Mouse (Mus musculus): ENCODE results near the gene Jph4.
A peak's percentile ranks its signal among the peaks of the same experiment; 100 is the strongest.

The Jph4 gene

DNA sequence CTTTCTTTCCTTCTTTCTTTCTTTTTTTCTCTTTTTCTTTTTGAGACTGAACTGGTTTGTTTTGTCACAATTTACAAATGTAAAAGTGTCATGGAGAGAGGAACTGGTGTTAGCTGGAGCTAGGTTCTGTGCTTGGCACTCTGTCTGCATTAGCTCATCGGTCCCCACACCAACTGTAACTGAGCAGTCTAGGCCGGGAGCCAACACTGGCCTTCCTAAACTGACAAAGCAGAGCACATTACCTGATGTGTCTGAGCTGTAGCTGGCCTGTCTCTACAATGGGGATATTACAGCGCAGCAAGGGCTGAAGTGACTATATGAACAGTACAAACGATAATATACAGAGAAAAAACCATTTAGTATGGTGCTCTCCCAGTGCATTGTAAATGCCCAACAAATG, 2.1 kb upstream of the Jph4 start:
- no peak for DNase-seq (ENCODE audit: low spot score in 2 of 2)

DNA sequence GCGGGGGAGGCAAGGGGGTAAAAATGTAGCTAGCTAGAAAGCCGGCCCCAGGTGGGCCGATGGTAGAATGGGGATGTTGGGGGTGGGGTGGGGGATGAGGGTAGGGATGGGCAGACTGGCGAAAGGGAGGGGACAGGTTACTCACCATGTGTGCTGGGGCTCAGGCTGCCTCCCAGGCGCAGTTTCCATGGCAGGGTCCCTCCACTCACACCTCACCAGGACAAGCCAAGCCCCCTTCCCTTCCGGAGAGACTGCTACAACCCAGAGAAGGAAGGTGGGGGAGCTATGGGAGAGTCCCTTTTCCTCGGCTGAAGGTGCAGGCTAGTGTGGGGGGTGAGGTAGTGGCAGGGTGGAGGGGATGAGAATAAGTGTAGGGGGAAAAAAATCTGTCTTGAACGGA, 889 bp downstream of the Jph4 start:
- DNase-seq (ENCODE audit: low spot score in 2 of 2) = peak in 1 of 2 experiments; percentile 40

DNA sequence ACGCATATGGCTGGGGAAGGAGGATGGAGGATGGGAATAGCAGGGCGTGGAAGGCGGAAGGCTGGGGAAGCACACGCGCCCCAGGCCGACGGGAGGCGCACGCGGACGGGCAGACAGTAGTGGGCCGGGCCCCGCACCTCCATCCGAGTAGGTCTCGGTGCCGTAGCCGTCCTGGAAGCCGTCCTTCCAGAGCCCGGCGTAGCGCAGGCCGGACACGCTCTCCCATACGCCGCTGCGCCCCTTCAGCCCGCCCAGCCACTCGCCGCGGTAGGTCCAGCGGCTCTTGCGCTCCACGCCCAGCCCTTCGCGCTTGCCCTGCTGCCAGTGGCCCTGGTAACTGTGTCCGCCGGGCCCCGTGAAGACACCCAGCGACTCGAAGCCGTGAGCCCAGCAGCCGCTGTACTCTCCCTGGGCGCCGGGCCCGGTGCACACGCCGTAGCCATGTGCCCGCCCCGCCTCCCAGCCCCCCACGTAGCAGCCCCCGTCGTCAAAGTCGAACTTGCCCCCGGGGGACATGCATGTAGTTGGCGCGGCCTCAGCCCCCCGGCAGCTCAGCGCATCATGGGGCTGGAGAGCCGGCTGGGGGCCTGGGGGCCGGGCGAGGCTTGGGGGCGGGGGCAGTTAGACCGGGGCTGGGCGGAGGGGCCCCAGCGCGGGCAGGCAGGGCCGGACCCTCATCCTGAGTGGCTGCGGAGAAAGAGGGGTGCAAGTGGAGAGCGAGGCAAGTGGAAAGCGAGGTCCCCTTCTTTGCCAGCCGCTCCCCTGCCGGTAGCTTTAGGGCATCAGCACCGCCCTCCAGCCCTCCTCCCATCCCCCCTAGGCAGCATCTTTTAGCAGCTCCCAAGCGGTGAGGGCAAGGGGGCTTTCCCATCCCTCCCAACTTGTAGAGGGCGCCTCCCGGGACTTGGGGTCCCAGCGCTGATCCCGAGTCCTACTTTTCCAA, 1.7 kb downstream of the Jph4 start:
- DNase-seq (ENCODE audit: low spot score in 2 of 2) = peak; percentile 60 to 64

DNA sequence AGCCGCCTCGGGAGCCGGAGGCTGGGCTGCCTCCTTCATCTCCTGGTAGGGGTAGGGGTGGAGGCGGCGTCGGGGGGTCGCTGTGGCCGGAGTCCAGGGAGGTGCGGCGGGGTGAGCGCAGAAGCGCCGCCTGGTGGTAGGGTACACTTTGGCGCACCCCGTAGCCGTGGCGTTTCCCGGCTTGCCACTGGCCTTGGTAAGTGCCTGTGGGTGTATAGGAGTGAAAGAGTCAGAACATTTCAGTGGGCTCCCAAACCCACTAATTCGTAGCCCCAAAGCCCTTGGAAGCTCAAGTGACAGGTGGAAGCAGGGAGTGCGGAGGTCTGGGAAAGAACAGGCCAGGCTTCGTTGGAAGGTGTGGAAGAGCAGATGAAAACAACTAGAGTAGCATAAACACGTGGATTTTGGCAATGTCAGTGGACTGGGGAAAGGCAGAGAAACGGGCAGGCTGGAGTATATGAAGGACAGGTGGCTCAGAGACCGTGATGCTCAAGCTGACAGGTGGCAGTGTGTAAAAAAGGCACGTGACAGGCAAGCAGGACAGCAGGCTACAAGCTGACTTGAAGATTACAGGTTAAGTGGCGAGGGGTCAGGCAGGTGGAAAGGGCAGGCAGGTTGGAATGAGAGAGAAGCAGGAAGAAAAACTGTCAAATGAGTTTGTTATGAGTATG, 2.6 kb downstream of the Jph4 start:
- DNase-seq (ENCODE audit: low spot score in 2 of 2) = peak; percentile 55 to 59

DNA sequence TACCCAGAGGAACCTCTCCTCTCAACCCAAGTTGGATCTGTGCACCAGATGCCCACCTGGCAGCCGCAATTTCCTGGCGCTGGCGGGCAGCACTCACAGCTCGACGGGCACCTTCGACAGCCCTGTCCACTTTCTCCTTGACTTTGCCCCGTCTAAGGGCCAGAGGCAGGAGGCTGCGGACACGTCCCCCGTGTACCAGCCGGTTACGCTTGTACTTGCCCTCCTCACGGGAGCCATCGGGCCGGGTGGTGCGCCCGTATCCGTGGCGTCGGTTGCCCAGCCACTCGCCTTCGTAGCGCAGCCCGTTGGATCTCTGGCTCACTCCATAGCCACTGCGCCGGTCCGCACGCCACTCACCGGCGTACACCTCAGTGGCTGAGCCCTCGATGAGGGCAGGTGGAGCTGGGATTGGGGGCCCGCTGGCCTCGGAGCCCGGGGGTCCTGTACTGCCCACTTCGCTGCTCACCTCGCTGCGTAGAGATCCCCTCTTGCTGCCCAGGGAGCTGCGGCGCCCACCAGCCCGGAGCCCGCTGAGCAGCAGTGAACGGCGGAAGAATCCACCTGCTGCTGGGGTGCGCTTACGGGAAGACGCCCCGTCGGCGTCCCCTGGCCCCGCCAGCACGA, 3.3 kb downstream of the Jph4 start:
- no peak for DNase-seq (ENCODE audit: low spot score in 2 of 2)

DNA sequence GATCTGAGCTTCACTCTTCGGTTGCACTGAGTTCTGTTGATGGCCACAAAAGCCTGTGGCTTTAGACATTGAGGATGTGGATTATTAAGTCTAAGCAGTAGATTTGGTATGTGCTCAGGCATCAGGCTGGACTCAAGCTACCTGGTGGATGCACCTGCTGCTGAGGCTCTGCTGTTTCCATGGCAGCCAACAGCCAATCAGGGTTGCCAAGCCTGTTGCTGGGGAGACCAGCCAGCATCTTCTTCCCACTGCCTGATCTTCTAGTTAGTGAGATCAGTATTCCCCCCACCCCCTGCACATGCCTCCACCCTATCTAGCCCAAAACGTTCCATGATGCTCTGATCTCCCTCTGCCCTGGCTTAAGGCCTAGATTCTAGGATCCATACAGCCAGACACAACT, 5.0 kb downstream of the Jph4 start:
- peak in 1 of 2 experiments; percentile 71 for DNase-seq (ENCODE audit: low spot score in 2 of 2)

DNA sequence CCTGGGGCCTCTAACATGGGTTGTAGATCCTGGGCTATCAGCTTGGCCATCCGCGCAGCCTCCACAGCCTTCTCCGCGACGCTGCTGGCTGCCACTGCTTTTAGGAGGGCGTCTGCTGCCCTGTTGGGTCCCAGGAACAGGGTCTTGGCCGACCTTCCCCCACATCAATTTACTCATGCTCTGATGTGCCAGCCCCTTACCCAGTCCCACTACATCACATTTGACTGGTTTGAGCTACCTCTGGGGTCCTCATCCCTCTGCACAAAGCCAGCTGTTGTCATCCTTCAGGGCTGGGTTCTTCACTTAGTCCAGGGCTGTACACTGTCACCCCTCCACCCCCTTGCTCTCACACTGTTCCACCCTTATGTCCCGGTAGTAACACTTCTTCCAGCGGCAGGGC, 6.7 kb downstream of the Jph4 start:
- DNase-seq (ENCODE audit: low spot score in 2 of 2) = no peak

DNA sequence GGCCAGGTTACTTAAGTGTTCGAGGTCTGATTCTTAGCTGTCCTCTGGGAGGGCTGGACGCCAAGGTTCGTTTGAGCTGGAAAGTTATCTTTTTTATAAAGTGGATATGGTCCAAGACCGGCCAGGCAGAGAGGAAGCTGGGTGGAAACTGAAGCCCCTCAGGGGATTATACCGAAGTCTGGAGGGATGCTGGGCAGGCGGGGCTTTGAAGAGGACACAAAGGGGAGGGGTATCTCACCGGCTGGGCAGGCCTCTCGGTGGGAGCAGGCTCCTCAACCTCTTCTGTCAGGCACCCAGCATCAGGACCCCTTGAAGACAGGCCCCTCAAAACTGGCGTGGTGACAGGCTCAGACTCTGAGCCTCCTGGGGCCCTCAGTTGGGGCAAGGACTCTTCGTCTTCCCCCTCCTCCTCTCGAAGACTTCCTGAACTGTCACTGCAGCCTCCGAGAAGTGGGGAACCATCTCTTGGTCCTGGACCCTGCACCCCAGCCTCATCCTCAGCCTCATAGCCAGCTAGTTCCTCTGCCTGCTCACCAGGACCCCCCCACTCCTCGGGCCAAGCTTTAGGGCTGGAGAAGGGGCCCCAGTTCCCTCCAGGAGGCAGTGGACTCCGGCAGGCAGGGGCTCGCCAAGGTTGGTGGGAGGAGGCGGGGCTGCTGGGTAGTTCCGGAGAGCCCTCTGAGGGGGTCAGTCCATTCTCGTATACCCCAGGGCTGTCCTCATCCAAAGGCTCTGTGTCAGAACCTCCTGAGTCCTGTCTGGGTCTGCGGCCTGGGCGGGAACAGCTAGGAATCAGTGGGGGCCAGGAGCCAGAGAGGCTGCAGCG, 7.5 kb downstream of the Jph4 start:
- no peak for DNase-seq (ENCODE audit: low spot score in 2 of 2)

DNA sequence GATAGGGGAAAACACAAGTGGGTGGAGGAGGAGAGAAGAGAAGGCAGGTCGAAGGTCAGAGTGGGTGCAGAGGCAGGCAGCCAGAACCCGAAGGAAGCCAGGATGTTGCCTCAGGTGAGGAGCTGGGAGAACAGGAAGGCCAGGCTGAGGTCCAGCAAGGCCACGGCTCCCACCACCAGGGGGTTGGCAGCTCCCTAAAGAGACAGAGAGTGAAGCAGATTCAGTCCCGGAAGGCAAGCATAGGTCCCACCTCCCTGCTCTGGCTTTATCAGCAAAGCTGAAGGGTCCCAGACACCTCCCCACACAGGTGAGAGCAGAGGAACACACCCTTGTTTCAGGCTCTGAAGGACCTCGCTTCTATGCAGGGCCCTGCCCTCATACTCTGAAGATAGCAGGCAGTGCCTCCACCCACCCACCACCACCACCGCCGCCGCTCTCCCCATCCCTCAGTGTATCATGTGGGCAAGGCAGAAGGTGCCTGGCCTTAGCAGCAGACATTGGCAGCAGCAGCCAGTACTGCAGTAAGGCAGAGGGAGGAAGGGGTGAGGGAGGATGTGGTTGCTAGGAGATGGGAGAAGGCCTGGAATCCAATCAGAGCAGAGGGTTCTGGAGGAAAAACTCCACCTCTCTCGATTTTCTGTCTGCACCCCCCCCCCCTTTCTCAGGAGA, 8.4 kb downstream of the Jph4 start:
- peak; percentile 79 to 85 for DNase-seq (ENCODE audit: low spot score in 2 of 2)

DNA sequence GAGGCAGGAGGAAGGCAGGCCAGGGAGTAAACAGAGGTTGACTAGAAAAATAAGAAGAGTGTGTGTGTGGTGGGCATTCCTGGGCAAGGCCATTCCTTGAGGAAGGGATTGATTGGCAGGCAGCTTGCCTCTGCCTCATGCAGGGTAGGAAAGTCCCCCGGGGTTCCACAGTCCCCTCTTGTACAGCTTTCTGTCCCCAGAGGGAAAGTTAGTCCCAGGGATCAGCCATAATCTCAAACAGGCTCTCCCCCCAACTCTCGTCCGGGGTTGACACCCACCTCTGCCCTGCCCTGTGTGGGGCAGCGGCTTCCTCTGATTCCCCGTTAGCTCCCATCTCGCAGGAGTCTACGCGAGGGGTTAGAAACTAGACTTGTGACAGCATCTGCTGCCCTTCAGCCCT, 9.7 kb downstream of the Jph4 start:
- no peak for DNase-seq (ENCODE audit: low spot score in 2 of 2)

DNA sequence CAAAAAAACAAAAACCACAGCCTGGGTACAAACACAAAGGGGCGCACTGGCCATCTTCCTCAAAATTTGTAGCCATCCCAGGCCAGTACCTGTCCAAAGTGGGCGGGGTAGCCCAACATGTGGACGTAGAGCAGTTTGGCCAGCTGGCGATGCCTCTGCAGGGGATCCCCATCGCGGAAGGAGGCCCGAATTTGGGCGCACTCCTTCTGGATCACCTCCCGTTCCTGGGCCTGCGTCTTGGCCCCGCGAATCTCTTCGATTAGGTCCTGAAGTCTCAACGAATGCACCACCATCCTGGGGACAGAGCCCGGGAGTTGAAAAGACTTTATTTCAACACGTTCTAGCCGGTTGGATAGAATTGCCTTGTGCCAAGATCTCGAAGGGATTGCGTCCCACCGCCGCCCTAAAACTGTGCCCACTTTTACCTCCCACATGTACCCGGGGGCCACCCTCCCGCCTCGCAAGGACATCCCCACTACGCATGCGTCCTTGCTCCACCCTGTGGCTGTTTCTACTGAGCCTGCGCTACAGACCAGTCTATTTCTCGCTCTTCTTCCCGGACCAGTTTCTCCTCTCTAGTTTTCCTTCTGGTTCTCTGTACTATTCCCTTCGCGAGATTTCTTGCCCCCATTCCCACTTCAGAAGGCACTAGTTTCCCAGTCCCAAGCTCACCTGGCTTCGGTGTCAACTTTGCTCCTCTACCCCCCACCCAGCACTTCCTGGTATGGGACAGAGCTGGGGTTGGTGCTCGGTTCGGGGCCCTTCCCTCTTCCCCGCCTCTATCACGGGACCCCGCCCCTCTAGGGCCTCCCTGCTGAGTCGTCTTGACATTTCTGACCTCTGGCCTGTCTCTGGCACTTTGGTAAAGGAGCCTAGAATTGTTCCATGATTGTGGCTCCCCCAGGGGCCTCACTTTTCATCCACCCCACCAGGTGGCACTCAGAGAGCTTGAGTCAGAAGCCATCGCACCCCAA, 10.6 kb downstream of the Jph4 start, which contains the start of gene Ap1g2:
Gene Ap1g2, minus strand, starts transcription at position 758 of the 974 bp plus-strand sequence.
- DNase-seq (ENCODE audit: low spot score in 2 of 2) = peak; percentile 90 to 91

DNA sequence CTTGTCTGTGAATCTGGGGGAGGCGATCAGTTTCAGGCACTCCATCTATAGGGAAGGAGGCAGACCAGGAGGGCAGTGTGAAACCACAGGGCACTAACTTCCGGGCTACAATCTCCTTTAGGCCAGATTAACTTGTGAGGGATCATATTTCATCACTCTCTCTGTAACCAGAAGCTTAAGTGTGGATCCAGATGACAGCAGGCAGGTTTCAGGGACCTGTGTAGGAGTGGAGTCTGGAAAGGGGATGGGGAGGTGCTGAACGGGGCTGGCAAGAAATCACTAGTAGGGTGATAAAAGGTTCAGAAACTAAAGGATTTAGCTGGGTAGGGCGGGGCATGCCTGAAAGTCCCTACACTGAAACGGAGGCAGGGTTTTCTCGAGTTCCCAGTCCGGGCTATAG, 11.3 kb downstream of the Jph4 start:
- no peak for DNase-seq (ENCODE audit: low spot score in 2 of 2)

DNA sequence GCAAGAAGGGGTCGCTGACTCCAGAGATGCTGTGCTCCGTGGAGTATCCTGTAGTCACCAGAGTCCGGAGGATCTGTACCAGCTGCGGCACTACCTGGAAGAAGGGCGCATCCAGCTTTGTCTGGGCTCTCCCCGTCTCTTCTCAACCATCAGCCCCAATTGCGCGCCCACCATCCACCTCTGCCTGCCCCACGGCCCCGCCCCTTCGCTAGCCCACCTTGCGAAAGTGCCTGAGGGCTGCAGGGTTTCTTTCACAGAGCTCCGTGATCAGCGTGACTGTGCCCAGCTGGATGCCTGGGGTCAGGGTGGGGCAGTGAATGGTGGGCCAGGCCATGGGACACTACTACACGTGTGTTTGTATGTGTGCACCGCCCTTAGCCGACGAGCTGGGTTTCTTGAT, 12.4 kb downstream of the Jph4 start:
- no peak for DNase-seq (ENCODE audit: low spot score in 2 of 2)

DNA sequence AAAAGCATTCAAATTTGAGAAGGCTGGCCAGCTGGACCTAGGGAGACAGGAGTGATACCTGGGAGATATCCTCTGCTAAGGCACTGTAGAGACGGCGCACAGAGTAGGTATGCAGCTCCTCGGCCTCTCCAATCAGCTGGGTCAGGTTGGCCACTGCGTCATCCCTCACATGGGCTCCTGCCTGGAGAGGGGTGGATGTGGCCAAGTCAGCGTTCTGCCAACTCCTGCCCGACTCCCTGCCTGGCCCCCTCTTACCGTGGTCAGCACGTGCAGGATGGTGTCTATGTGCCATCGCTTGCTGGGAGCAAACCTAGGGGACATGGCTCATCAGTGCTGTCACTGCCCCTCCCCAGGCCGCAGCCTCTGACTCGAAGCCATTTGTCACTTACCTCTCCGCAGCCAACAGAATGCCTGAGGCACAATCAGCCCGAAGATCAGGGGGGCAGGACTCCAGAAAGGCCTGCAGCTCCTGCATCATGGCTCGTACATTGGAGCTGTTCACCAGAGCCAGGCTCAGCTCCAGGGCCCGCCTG, 14.4 kb downstream of the Jph4 start:
- no peak for DNase-seq (ENCODE audit: low spot score in 2 of 2)

DNA sequence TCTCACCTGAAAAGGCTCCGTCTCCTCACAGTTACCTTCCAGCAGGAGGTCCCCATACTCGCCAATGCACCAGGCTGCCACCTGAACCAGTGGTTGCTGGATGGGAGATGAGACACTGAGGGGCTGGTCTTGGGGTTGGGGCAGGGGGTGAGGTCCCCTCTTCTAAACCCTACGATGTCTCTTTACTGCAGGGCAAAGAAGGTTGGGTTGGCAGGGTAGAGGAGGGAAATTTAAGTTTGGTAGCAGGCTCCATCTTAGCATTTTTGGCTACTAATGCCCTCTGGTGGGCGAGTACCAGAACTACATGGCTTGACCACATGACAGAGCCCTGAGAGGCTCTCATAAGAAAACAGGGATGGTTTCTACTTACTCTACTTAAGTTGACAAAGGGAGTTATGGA, 15.1 kb downstream of the Jph4 start:
- DNase-seq (ENCODE audit: low spot score in 2 of 2) = peak in 1 of 2 experiments; percentile 76

DNA sequence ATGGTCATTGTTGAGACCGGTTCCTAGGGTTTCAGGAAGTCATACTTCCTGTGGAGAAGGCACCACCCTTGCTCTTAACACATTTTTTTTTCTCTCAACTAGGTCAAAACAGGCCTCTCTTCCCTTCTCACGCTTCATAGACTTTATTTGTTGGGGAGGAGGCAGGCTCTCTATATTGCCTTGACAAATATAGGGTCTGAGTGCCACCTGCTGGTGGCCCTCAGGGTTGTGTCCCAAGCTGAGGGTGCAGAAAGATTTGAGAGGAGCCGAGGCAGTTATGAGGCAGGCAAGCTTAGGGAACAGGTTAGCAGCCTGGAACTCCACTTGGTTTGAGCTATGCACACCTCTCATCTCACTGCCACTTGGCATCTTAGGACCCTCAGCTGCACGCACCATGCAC, 18.7 kb downstream of the Jph4 start:
- DNase-seq (ENCODE audit: low spot score in 2 of 2) = no peak

DNA sequence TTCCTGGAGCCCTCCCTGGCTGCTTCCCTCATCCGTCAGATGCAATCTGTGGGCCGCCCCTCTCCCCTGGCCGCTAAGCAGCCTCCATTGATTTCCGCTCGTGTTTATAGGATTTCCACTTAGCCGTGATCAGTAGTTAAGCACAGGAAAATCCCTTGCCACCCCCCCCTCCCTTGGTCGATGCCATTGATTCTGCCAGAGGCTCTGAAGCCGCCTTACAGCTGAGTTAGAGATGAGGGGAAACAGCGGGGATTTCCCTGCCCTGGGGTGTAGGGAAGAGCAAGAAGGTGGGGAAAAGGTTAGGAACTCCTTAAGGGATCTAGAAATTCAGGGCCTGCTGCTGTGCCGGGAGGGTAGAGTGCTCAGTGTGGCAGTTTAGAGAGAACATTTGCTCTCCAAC, 19.1 kb downstream of the Jph4 start:
- no peak for DNase-seq (ENCODE audit: low spot score in 2 of 2)

DNA sequence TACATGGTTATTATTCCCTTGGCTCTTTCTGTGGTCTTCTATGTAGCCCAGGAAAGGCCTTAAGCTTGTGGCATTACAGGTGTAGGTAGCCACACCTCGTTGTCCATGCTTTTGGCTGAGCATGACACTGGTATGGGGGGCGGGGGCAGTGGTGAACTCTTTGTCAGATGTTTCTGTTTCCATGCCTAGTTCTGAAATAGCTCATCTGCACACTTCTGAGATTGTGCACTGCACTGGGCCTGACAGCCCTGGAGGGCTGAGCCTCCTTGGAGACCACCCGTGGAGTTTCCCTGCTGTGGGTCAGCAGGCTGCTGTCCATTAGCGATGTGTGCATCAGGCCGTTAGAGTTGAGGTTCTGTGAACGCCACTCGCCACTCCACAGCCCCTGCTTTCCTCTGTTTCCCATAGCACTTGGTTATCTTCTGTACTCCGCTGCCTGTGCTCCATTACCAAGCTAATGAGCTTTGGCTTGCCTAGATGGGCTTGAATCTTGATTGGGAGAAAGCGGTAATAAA, 20.1 kb downstream of the Jph4 start:
- DNase-seq (ENCODE audit: low spot score in 2 of 2) = no peak

DNA sequence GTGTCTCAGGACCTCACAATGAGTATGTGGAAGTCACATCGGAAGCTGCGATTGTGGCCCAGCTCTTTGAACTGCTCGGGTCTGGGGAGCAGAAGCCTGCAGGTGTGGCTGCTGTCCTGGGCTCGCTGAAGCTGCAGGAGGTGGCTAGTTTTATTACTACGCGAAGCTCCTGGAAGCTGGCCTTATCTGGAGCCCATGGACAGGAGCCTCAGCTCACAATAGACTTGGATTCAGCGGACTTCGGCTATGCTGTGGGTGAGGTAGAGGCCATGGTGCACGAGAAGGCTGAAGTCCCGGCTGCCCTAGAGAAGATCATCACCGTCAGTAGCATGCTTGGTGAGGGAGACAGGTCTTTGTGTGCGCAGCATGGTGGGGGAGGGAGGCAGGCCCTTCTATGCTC, 21.1 kb downstream of the Jph4 start:
- DNase-seq (ENCODE audit: low spot score in 2 of 2) = no peak

Data from frontal cortex, postnatal 36 days (tissue).